Mouse (Mus musculus): ENCODE measurements around the gene Il12rb1. TPM values are rescaled to one million over a fixed set of nuclear protein-coding genes. Genes with fewer than 3 reads are reported as not detected.

Gene Il12rb1
- polyA plus RNA-seq, 1 experiment from 2014 or later: 0.12 TPM

DNA sequence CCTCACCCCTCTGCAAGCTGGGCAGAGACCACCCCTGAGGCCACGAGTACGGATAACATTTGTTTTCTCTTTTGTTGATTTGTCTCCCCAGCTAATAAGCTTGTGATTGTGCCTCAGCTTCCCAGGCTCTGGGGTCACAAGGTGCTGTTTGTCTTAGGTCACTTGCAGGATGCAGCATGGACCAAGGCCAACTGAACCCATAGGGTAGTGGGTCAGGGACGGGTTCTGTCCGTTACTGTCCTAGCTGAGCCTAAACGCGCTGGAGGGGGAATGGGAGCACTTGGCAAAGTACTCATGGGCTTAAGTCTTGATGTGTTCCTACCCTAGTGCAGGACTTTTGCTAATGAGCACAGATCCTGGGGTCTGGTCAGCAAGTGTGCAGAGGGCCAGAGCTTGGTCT lies 40.7 kb upstream of the Il12rb1 start:
- Histone ChIP-seq H3K4me3 (no peak overlapping the region), H3K4me1 (peaks cover 54% of the 10 kb centered on the region), H3K36me3 (replicated peaks) (peaks cover 55% of the 10 kb centered on the region), H3K27me3 (ENCODE audit: poor library complexity, severe bottlenecking) (peaks cover 33% of the 10 kb centered on the region), H3K27ac (no peak overlapping the region), H3K9me3 (no peaks in the 10 kb centered on the region)
- no peak for DNase-seq (ENCODE audit: extremely low spot score, low spot score)
- WGBS: 82% methylated on average over 6 of the region's 6 CpGs

DNA sequence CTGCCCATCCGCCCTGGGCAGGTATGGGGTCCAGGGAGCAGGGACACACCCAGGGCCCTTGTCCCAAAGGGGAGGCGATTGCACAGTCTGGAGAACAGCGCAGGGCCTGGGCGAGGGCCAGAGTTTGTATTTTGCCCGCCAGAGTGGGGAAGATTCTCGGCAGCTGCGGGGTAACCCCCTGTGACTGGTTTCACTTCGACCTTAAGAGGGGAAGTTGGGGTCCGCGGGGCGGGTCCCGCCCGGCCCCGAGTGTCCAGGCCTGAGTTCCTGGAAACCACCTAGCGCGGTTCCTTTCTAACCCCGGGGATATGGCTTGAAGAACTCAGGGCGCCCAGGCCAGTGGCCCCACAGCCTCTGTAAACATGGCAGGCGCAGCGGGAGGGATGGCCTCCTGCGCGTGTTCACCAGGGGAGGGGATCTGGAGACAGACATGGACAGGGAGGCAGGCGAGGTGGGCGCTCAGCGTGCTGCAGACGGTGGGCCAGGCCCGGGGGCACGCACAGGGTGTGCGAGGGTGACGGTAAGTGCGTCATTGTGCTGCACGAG lies 39.9 kb upstream of the Il12rb1 start:
- H3K4me3 ChIP-seq: no peak overlapping the region
- H3K4me1 ChIP-seq: peaks cover 58% of the 10 kb centered on the region
- 95% methylated on average over 32 of the region's 32 CpGs for WGBS
- H3K27ac ChIP-seq: no peak overlapping the region
- DNase-seq (ENCODE audit: extremely low spot score, low spot score): no peak
- H3K9me3 ChIP-seq: no peaks in the 10 kb centered on the region
- peaks cover 33% of the 10 kb centered on the region for H3K27me3 ChIP-seq (ENCODE audit: poor library complexity, severe bottlenecking)
- peaks cover 63% of the 10 kb centered on the region for H3K36me3 ChIP-seq (replicated peaks)

DNA sequence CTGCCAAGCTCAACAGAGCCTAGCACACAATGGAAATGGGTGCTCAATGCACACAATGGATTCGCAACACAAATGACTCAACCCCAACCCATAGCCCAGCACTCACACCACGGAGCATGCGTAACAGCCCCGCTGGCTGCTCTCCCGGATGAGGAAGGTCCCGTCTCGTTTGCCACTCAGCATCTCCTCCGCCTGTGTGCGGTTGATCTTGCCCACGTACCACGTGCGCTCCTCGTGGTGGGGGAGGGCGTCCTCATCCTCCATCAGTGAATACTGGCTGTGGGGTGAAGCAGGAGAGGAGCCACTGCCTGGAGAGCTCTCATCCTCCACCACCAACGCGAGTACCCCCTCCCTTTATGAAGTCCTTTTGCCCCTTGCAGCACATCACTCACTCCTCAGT lies 39.3 kb upstream of the Il12rb1 start:
- H3K27ac ChIP-seq: no peak overlapping the region
- DNase-seq (ENCODE audit: extremely low spot score, low spot score): no peak
- 86% methylated on average over 16 of the region's 16 CpGs for WGBS
- peak overlapping the region; percentile 11; the same call in 1 of the 2 replicates for H3K4me3 ChIP-seq
- H3K4me1 ChIP-seq: peaks cover 61% of the 10 kb centered on the region
- no peaks in the 10 kb centered on the region for H3K9me3 ChIP-seq
- H3K27me3 ChIP-seq (ENCODE audit: poor library complexity, severe bottlenecking): peaks cover 33% of the 10 kb centered on the region
- H3K36me3 ChIP-seq (replicated peaks): peaks cover 69% of the 10 kb centered on the region

DNA sequence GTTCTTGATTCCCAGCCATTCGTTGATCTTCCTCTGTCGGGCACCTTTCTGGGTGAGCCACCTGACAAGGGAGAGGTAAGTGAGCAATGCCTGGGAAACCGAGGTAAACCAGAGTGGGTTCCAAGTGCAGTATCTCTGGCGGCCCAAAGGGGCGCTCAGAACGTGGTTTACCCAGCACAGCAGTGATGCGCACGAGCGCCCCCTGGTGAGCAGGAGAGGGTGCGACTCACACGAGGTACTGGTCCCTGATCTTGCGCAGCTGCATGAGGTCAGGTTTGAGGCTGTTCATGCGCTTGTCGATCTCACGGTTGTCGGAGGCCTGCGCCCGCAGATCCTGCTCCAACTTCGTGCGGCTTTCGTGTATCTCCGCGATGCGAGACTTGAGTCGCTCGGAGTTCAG lies 38.9 kb upstream of the Il12rb1 start:
- WGBS: 7% methylated on average over 26 of the region's 26 CpGs
- H3K27me3 ChIP-seq (ENCODE audit: poor library complexity, severe bottlenecking): peaks cover 33% of the 10 kb centered on the region
- H3K36me3 ChIP-seq (replicated peaks): peaks cover 69% of the 10 kb centered on the region
- H3K4me1 ChIP-seq: peaks cover 65% of the 10 kb centered on the region
- no peaks in the 10 kb centered on the region for H3K9me3 ChIP-seq
- peak overlapping the region; percentile 11; the same call in 1 of the 2 replicates for H3K4me3 ChIP-seq
- peak overlapping the region; percentile 37 for H3K27ac ChIP-seq
- DNase-seq (ENCODE audit: extremely low spot score, low spot score): peak; percentile 94

DNA sequence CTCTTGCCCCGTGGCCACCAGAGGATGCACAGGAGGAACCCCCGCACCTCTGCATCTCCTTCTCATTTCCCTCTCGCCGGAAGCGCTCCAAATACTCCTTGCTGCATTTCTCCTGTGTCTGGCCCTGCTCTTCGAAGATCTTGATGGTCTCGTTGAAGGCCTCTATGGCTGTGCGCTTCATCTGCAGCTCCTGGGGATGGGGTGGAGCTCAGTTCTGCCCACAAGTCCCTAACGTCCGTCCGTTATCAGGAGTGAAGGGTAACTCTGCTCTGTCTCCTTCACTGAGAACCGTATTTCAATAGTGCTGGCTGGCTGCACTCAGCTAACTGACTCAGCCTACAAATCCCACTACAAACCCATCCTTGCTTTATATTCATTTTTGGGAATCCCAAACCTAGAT lies 38.4 kb upstream of the Il12rb1 start:
- peaks cover 65% of the 10 kb centered on the region for H3K4me1 ChIP-seq
- H3K4me3 ChIP-seq: peak overlapping the region; percentile 11; the same call in 1 of the 2 replicates
- no peaks in the 10 kb centered on the region for H3K9me3 ChIP-seq
- WGBS: 74% methylated on average over 12 of the region's 12 CpGs
- DNase-seq (ENCODE audit: extremely low spot score, low spot score): no peak
- peak overlapping the region; percentile 37 for H3K27ac ChIP-seq
- peaks cover 30% of the 10 kb centered on the region for H3K27me3 ChIP-seq (ENCODE audit: poor library complexity, severe bottlenecking)
- peaks cover 73% of the 10 kb centered on the region for H3K36me3 ChIP-seq (replicated peaks)

DNA sequence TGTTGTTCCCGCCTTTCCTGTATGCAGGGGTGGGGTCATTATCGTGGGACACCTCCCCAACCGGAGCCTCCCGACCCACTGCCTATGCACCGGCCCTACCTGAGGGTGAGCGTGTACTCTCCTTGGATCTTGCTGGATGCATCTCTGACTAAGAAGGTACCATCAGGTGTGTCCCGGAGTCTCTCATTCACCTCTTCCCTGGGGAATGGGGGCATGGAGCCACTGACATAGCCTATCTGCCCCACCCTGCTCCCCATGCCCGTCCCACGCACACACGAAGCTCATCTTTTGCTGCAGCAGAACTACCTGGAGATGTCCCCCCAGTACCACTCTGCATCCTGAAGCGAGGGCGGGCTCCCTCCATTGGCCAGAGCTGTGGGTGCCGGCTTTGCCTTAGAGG lies 37.5 kb upstream of the Il12rb1 start:
- 96% methylated on average over 13 of the region's 13 CpGs for WGBS
- Histone ChIP-seq H3K4me3 (no peak overlapping the region), H3K9me3 (no peaks in the 10 kb centered on the region), H3K4me1 (peaks cover 65% of the 10 kb centered on the region), H3K27ac (no peak overlapping the region), H3K36me3 (replicated peaks) (peaks cover 77% of the 10 kb centered on the region), H3K27me3 (ENCODE audit: poor library complexity, severe bottlenecking) (peaks cover 24% of the 10 kb centered on the region)
- no peak for DNase-seq (ENCODE audit: extremely low spot score, low spot score)

DNA sequence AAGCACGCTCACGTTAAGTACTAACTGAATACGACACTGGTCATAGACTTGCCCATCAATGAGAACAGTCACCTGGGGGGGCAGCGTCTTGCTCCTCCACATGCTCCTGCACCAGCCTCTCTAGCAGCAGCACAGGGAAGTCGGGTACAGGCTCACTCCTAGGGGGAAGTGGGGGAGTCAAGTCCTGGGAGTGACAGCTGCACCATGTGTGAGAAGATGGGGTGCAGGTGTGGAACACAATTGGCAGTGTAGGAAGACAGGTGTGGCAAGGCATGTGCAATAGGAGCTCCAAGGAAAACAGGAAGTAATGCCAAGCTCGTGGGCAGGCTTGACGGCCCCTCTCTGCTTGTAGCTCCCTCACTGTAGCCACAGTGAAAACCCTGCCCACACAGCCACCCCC lies 37.0 kb upstream of the Il12rb1 start:
- Histone ChIP-seq H3K9me3 (no peaks in the 10 kb centered on the region), H3K36me3 (replicated peaks) (peaks cover 77% of the 10 kb centered on the region), H3K4me3 (no peak overlapping the region), H3K4me1 (peaks cover 65% of the 10 kb centered on the region), H3K27me3 (ENCODE audit: poor library complexity, severe bottlenecking) (peaks cover 24% of the 10 kb centered on the region), H3K27ac (no peak overlapping the region)
- 88% methylated on average over 7 of the region's 7 CpGs for WGBS
- DNase-seq (ENCODE audit: extremely low spot score, low spot score): no peak

DNA sequence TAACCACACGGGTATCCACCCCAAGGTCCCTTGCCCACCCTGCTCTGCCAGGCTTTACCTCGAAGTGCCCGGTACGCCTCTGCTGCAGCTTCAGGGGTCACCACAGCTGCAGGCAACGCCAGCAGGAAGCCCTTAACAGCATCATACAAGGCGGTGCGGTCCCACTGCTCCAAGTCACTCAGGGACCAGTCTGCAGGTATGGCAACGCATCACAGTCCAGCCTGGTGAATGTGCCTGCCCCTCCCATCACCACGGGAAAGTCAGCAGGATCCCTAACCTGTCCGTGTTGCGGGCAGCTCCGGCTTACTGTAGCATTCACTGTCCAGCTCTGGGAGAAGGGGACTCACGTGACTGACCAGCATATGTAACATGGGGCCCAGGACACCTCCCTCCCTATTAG lies 36.2 kb upstream of the Il12rb1 start:
- H3K36me3 ChIP-seq (replicated peaks): peaks cover 77% of the 10 kb centered on the region
- H3K27me3 ChIP-seq (ENCODE audit: poor library complexity, severe bottlenecking): peaks cover 24% of the 10 kb centered on the region
- peak overlapping the region; percentile 6; the same call in 1 of the 2 replicates for H3K4me3 ChIP-seq
- H3K9me3 ChIP-seq: no peaks in the 10 kb centered on the region
- 90% methylated on average over 13 of the region's 13 CpGs for WGBS
- H3K4me1 ChIP-seq: peaks cover 62% of the 10 kb centered on the region
- DNase-seq (ENCODE audit: extremely low spot score, low spot score): no peak
- H3K27ac ChIP-seq: no peak overlapping the region

DNA sequence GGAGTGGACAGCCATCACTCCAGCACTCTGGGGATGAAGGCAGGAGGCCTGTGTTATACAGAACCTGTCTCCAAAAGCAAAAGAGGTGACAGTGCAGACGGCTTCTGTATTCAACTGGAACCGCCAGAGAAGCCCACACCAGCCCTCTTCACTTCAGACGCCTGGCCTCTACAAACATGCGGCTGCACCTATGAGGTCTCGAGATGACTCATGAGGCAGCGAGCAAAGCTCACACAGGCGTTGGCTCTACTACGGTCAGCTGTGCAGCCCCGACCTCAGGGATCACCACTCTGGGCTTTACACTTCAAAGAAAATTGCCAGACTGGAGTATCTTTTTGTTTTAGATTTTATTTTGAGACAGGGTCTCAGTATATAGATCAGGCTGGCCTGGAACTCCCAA lies 35.4 kb upstream of the Il12rb1 start:
- peaks cover 64% of the 10 kb centered on the region for H3K4me1 ChIP-seq
- DNase-seq (ENCODE audit: extremely low spot score, low spot score): no peak
- H3K4me3 ChIP-seq: no peak overlapping the region
- H3K9me3 ChIP-seq: no peaks in the 10 kb centered on the region
- WGBS: 92% methylated on average over 9 of the region's 9 CpGs
- H3K27ac ChIP-seq: no peak overlapping the region
- peaks cover 22% of the 10 kb centered on the region for H3K27me3 ChIP-seq (ENCODE audit: poor library complexity, severe bottlenecking)
- peaks cover 73% of the 10 kb centered on the region for H3K36me3 ChIP-seq (replicated peaks)

DNA sequence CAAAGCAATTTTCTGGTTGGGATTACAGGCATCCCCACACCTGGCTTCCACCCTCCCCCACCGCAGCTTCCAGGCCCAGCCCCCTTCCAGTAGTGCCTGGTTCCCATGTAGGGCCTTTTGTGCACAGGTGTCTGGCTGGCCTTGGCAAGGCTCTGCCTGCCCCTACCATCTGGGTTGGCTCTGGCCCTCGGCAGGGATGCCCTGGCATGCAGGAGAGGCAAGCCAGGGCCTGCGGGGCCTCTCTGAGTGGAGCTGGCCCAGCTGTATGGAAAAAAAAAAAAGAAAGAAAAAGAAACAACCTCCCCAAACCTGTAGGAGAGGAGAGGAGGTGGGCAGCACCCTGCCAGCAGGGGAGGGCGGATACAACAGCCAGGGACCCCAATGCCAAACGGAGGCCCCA lies 34.8 kb upstream of the Il12rb1 start:
- DNase-seq (ENCODE audit: extremely low spot score, low spot score): no peak
- Histone ChIP-seq H3K36me3 (replicated peaks) (peaks cover 73% of the 10 kb centered on the region), H3K4me3 (no peak overlapping the region), H3K27me3 (ENCODE audit: poor library complexity, severe bottlenecking) (peaks cover 17% of the 10 kb centered on the region), H3K9me3 (no peaks in the 10 kb centered on the region), H3K27ac (no peak overlapping the region), H3K4me1 (peaks cover 69% of the 10 kb centered on the region)
- WGBS: 89% methylated on average over 5 of the region's 5 CpGs

DNA sequence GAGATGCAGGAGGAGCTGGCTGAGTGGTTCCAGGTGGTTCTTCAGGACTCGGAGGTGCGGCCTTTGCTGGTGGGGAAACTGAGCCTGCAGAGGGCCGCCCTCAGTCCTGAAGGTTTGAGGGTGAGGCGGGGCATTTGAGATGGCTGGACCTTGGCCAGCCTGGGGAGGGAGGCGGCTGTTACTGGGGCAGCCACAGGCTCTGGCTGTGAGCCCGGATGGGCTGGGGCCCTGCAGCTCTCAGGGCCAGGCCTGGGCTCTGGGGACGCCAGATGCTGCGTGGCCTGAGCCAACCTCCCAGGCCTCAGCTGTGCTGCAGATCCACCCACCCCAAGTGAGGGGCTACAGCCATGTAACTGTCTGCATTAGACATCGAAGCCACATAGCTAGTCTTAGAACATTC lies 34.4 kb upstream of the Il12rb1 start:
- H3K4me1 ChIP-seq: peaks cover 68% of the 10 kb centered on the region
- DNase-seq (ENCODE audit: extremely low spot score, low spot score): no peak
- H3K36me3 ChIP-seq (replicated peaks): peaks cover 73% of the 10 kb centered on the region
- peaks cover 15% of the 10 kb centered on the region for H3K27me3 ChIP-seq (ENCODE audit: poor library complexity, severe bottlenecking)
- no peaks in the 10 kb centered on the region for H3K9me3 ChIP-seq
- peak overlapping the region; percentile 72; the same call in 1 of the 2 replicates for H3K4me3 ChIP-seq
- 88% methylated on average over 9 of the region's 9 CpGs for WGBS
- H3K27ac ChIP-seq: no peak overlapping the region

DNA sequence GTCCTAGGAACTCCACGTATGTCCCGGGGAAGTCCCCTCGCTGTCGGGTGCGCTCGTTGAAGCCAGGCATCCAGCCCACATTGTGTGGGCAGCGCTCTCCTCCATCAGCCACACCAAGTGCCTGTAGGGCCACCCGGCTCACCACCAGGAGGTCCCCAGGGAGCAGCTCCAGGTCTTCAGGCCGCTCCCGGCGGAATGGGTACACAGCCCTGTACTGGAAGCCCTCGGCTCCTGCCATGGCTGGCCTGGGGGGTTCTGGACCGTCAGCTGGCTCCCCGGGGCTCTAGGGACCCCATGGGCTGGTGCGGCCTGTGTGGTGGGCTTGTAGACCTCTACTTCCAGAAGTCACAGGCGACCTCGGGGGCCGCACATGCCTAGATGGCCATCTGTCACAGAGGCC lies 33.5 kb upstream of the Il12rb1 start:
- Histone ChIP-seq H3K9me3 (no peaks in the 10 kb centered on the region), H3K4me1 (peaks cover 62% of the 10 kb centered on the region), H3K27me3 (ENCODE audit: poor library complexity, severe bottlenecking) (peaks cover 12% of the 10 kb centered on the region), H3K4me3 (peak overlapping the region; percentile 72), H3K36me3 (replicated peaks) (peaks cover 73% of the 10 kb centered on the region), H3K27ac (peak overlapping the region; percentile 94; the same call in 1 of the 2 replicates)
- no peak for DNase-seq (ENCODE audit: extremely low spot score, low spot score)
- 95% methylated on average over 18 of the region's 18 CpGs for WGBS

DNA sequence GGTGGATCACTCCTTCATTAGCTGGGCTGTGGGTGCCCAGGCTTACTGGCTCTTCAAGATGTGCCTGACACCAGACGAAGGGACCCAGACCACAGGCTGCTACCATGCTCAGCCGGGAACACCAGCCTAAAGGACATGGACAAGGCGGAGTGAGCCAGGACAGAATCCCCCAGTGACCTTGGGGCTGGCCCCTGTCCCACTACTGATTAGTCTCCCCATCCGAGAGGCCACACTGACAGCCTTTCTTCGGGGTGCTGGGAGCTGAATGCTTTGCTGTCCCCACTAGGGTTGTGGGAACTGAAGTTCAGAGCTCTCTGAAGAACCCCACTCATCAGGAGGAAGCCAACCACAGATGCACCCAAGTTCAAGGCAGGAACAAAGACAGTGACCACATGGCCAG lies 33.0 kb upstream of the Il12rb1 start:
- WGBS: 89% methylated on average over 5 of the region's 5 CpGs
- DNase-seq (ENCODE audit: extremely low spot score, low spot score): no peak
- peak overlapping the region; percentile 94 for H3K27ac ChIP-seq
- H3K36me3 ChIP-seq (replicated peaks): peaks cover 73% of the 10 kb centered on the region
- H3K27me3 ChIP-seq (ENCODE audit: poor library complexity, severe bottlenecking): peaks cover 7% of the 10 kb centered on the region; the same call in 1 of the 2 replicates
- peak overlapping the region; percentile 72 for H3K4me3 ChIP-seq
- H3K4me1 ChIP-seq: peaks cover 60% of the 10 kb centered on the region
- no peaks in the 10 kb centered on the region for H3K9me3 ChIP-seq

All from forebrain, embryonic 10.5 days (tissue).